Mouse (Mus musculus): ENCODE results near the gene Wdfy4. TPM values are rescaled to one million over a fixed set of nuclear protein-coding genes. Genes with fewer than 3 reads are reported as not detected.

Gene Wdfy4
- total and polyA plus RNA-seq, 3 experiments: 27.0 to 34.8 (median 30.9) TPM

GRCm38 (mm10) chr14:33194241-33194640 is 8.9 kb upstream of the Wdfy4 start:
- Histone ChIP-seq H3K27me3 (ENCODE audit: control insufficient read depth in 1 of 2, insufficient read depth in 2 of 2, low read length in 2 of 2) (no peaks in the 10 kb centered on the region), H3K27ac (ENCODE audit: control insufficient read depth, low read depth, low read length) (no peak overlapping the region), H3K9me3 (replicated peaks; ENCODE audit: insufficient read depth, low read length) (no peaks in the 10 kb centered on the region), H3K4me1 (ENCODE audit: control insufficient read depth in 1 of 2, insufficient read depth in 2 of 2, low read length in 2 of 2) (peaks cover 0 to 3% of the 10 kb centered on the region in 2 experiments; a peak in 2 of 4 replicates), H3K4me3 (ENCODE audit: control insufficient read depth in 1 of 2, insufficient read depth in 1 of 2, low read depth in 2 of 2, low read length in 2 of 2) (no peak overlapping the region), H3K79me2 (ENCODE audit: control insufficient read depth, insufficient read depth, low read length, poor library complexity) (no peaks in the 10 kb centered on the region), H3K9ac (ENCODE audit: control insufficient read depth, low read depth, low read length, poor library complexity, severe bottlenecking) (no peak overlapping the region), H3K36me3 (ENCODE audit: control insufficient read depth in 1 of 2, insufficient read depth in 2 of 2, low read length in 2 of 2) (no peaks in the 10 kb centered on the region)
- DNase-seq (ENCODE audit: low read depth, low spot score): peak; percentile 29
- no peak for TF ChIP-seq E2F4 (IDR thresholded peaks at IDR 0.05; ENCODE audit: borderline replicate concordance, low read depth, low read length)

GRCm38 (mm10) chr14:33193762-33194161 is 8.5 kb upstream of the Wdfy4 start:
- no peaks in the 10 kb centered on the region for H3K36me3 ChIP-seq (ENCODE audit: control insufficient read depth in 1 of 2, insufficient read depth in 2 of 2, low read length in 2 of 2)
- H3K27ac ChIP-seq (ENCODE audit: control insufficient read depth, low read depth, low read length): no peak overlapping the region
- peaks cover 0 to 3% of the 10 kb centered on the region in 2 experiments; a peak in 2 of 4 replicates for H3K4me1 ChIP-seq (ENCODE audit: control insufficient read depth in 1 of 2, insufficient read depth in 2 of 2, low read length in 2 of 2)
- no peak overlapping the region for H3K9ac ChIP-seq (ENCODE audit: control insufficient read depth, low read depth, low read length, poor library complexity, severe bottlenecking)
- H3K4me3 ChIP-seq (ENCODE audit: control insufficient read depth in 1 of 2, insufficient read depth in 1 of 2, low read depth in 2 of 2, low read length in 2 of 2): no peak overlapping the region
- H3K79me2 ChIP-seq (ENCODE audit: control insufficient read depth, insufficient read depth, low read length, poor library complexity): no peaks in the 10 kb centered on the region
- H3K9me3 ChIP-seq (replicated peaks; ENCODE audit: insufficient read depth, low read length): no peaks in the 10 kb centered on the region
- no peaks in the 10 kb centered on the region for H3K27me3 ChIP-seq (ENCODE audit: control insufficient read depth in 1 of 2, insufficient read depth in 2 of 2, low read length in 2 of 2)
- peak; percentile 13 for DNase-seq (ENCODE audit: low read depth, low spot score)
- TF ChIP-seq MYC (IDR thresholded peaks at IDR 0.05; ENCODE audit: low read depth, low read length) (no peak), GATA1 (IDR thresholded peaks at IDR 0.05; ENCODE audit: low read depth, low read length) (no peak), ZKSCAN1 (IDR thresholded peaks at IDR 0.05; ENCODE audit: low read depth, low read length) (no peak), KAT2A (conservative IDR thresholded peaks at IDR 0.05; ENCODE audit: low read depth, low read length) (no peak), CHD2 (IDR thresholded peaks at IDR 0.05; ENCODE audit: low read length) (no peak), POLR2A (IDR thresholded peaks at IDR 0.05; ENCODE audit: control insufficient read depth in 1 of 2, insufficient read depth in 1 of 2, low read depth in 1 of 2, low read length in 2 of 2, poor library complexity in 1 of 2) (no peak), TBP (IDR thresholded peaks at IDR 0.05; ENCODE audit: low read depth, low read length) (no peak), ZC3H11A (IDR thresholded peaks at IDR 0.05; ENCODE audit: low read depth, low read length) (no peak), SIN3A (IDR thresholded peaks at IDR 0.05; ENCODE audit: low read length) (no peak), MAX (IDR thresholded peaks at IDR 0.05; ENCODE audit: low read length) (no peak), HCFC1 (IDR thresholded peaks at IDR 0.05; ENCODE audit: low read depth, low read length) (no peak), RAD21 (IDR thresholded peaks at IDR 0.05; ENCODE audit: low read depth, low read length) (no peak), USF2 (IDR thresholded peaks at IDR 0.05; ENCODE audit: borderline replicate concordance in 1 of 2, insufficient read depth in 1 of 2, low read depth in 1 of 2, low read length in 2 of 2) (no peak)

- H3K36me3 ChIP-seq (ENCODE audit: control insufficient read depth in 1 of 2, insufficient read depth in 2 of 2, low read length in 2 of 2): peaks cover 0 to 2% of the 10 kb centered on the region in 2 experiments; a peak in 2 of 4 replicates
- H3K9ac ChIP-seq (ENCODE audit: control insufficient read depth, low read depth, low read length, poor library complexity, severe bottlenecking): no peak overlapping the region
- H3K27ac ChIP-seq (ENCODE audit: control insufficient read depth, low read depth, low read length): no peak overlapping the region
- TF ChIP-seq TCF12 (IDR thresholded peaks at IDR 0.05; ENCODE audit: low read depth, low read length) (no peak), TBP (IDR thresholded peaks at IDR 0.05; ENCODE audit: low read depth, low read length) (0 out of 2 replicates have a peak, but pooled peaks have one; percentile 38)
- peaks cover 0 to 7% of the 10 kb centered on the region in 2 experiments; a peak in 2 of 4 replicates for H3K4me1 ChIP-seq (ENCODE audit: control insufficient read depth in 1 of 2, insufficient read depth in 2 of 2, low read length in 2 of 2)
- H3K4me3 ChIP-seq (ENCODE audit: control insufficient read depth in 1 of 2, insufficient read depth in 1 of 2, low read depth in 2 of 2, low read length in 2 of 2): no peak overlapping the region
- no peaks in the 10 kb centered on the region for H3K9me3 ChIP-seq (replicated peaks; ENCODE audit: insufficient read depth, low read length)
- DNase-seq (ENCODE audit: low read depth, low spot score): peak; percentile 24
- H3K79me2 ChIP-seq (ENCODE audit: control insufficient read depth, insufficient read depth, low read length, poor library complexity): no peaks in the 10 kb centered on the region
- no peaks in the 10 kb centered on the region for H3K27me3 ChIP-seq (ENCODE audit: control insufficient read depth in 1 of 2, insufficient read depth in 2 of 2, low read length in 2 of 2)
Observed at GRCm38 (mm10) chr14:33190646-33191045, 5.3 kb upstream of the Wdfy4 start.
